Mouse (Mus musculus): ENCODE data around the gene Zfp950. TPM values are rescaled to one million over a fixed set of nuclear protein-coding genes. Genes with fewer than 3 reads are reported as not detected.

The Zfp950 gene
- total and polyA plus RNA-seq, 3 experiments: 2.4 to 39.3 (median 33.4) TPM

GRCm38 (mm10) chr19:61057581-61057980 lies 83.1 kb downstream of the Zfp950 start:
- peak; percentile 62 for DNase-seq

GRCm38 (mm10) chr19:61056783-61057410 lies 83.7 kb downstream of the Zfp950 start:
- no peak for DNase-seq

DNA sequence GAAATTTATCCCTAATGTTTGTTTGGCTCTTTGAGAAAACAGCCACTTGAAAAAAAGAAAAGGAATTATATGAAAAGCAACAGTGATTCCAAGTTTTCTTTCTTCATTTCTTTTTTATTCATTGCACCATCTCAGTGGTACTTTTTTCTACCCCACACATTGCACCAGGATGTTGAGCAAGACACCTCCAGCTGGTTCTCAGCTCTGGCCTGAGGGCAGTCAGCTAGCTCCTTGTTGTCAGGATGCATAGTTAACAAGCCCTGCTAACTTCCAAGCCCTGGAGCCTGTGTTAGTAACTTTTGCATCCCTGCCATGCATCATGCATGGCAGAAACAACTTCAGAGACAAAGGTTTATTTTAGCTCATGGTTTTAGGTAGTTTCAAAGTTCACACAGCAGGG lies 87.9 kb downstream of the Zfp950 start:
- no peak for DNase-seq

DNA sequence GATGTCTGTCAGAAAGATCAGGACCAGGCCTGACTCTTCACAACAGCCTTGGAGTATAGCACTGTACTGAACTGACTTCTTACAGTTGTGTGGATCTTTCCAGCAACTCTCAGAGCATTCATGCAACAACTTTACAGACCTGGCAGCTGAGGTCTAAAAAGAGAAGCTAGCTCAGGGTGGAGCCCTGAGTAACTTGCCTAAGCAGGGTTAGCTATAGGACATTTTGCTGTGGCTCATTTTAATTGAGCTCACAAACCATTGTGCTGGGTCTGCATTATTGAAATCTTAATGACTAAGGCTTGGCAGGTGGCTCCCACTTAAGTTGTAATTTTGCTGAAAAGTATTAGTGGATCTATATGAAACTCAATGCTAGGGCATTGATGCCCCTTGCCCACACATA lies 88.6 kb downstream of the Zfp950 start:
- no peak for DNase-seq

GRCm38 (mm10) chr19:61051151-61051550 lies 89.5 kb downstream of the Zfp950 start:
- no peak for DNase-seq

DNA sequence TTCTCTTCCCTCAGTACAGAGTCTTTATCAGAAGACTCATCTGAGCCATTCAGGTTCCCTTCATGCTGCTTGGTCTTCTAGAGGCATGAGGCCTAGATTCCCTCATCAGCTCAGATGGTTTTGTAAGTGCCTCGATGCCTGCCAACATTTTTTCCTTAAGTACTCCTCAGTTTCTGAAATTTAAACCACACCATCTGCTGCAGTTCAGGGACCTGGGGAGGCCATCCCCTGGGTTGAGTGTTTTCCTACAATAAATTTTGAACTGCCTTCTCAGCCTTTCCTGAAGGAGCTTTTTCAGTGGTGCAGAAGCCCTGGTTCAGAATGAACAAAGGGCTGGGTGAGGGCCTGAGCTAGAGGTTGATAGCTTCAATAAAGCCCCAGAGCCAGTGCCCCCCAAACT lies 91.2 kb downstream of the Zfp950 start:
- DNase-seq: no peak

GRCm38 (mm10) chr19:61048646-61049045 lies 92.0 kb downstream of the Zfp950 start:
- peak; percentile 31 for DNase-seq

DNA sequence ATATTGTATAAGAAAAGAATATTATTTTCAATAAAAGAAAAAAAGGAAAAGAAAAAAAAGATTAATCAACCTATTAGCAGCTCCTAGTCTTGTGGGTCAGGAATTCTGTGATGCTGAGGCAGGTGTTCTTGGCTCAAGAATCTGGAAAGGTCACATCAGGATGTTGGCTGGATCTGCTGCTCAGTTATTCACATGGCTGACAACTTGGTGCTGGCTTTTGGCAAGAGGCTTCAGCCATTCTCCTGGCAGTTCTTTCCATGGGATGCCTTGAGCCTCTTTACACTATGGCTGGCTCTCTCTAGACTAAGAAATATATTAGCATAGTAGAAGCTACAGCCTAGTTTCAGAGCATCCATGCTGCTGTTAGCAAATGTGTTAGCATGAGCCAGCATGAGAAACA lies 101.5 kb downstream of the Zfp950 start:
- no peak for DNase-seq

- DNase-seq: no peak
Observed at GRCm38 (mm10) chr19:61031570-61031969, 109.1 kb downstream of the Zfp950 start.

- DNase-seq: no peak
Observed at GRCm38 (mm10) chr19:61021939-61022566, 118.6 kb downstream of the Zfp950 start.

DNA sequence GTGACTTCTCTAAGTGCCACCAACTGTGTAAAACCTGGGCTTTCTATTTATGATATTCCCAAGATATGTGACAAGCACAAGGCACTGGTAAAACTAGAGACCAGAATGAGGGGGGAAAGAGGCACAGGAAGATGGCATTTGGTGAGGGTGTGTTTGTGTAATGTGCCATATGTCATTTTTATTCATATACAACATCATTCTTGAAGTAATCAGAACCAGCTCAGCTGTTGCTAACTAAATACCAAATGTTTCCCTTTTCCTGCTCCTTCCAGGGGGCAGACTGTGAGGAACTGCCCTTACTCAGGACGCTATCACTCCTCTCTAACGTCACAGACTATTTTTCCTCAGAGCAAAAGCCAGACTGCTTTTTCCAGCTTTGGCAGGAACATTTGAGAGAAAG lies 119.1 kb downstream of the Zfp950 start:
- DNase-seq: no peak

DNA sequence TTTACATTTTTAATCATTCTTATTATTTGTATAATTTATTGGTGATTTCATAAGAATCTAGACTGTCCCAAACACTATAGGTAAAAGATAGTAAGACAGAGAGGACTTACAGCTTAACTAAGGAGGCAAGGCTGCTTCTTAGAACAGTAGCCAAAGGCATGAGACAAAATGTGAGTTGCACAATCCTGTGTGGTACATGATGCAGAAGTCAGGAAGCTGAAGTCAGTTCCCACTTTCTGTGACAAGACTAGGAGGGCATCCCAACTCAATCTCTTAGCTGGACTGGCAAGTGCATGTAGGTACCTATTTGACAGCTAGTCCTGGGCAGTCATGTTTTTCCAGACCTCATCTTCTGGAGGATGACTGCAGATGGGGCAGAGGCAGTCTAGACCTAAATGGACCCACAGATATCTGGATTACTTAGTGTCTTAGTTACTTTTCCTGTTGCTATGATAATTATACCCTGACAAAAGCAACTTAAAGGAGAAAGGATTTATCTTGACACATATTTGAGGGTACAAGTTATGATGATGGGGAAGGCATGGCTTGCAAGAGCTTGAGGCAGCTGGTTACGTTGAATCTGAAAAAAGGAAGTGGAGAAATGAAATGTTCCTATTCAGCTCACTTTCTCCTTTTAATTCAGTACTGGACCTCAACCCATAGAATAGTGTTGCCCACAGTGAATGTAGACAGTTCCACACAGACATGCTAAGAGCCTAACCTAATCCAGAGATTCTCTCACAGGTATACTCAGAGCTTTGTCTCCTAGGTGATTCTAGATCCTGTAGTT lies 123.0 kb downstream of the Zfp950 start:
- DNase-seq: no peak

DNA sequence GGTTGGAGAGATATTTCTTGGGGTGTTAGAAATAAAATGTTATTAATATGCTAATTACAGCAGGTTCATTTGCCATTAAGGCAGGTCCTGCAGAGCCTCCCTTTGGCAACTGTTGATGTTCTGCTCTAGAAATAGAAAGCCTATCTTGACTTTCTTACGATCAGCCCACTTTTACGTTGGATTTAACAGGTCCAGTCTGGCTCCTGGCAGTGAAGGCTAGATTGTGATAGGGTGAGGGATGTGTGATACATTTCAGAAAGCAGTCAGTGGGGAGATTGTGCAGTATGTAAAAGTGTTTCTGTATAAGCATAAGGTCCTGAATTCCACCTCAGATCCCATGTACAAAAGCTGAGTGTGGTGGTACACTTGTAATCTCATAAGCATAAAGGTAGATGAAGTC lies 131.4 kb downstream of the Zfp950 start:
- DNase-seq: no peak

Other genes starting within 250 kb of the Zfp950 start
- not detected for gene Gm7102, start 35.5 kb upstream of the Zfp950 start, total RNA-seq (2021)
- not detected in 2 replicates for gene Gm7102, start 35.5 kb upstream of the Zfp950 start, polyA plus RNA-seq (2012; rRNA removed)
- not detected for gene Gm6020, start 43.0 kb upstream of the Zfp950 start, total RNA-seq (2021)
- not detected in 2 replicates for gene Gm6020, start 43.0 kb upstream of the Zfp950 start, polyA plus RNA-seq (2012; rRNA removed)
- 10 to 100 TPM; 24.5 to 29.1 TPM for gene Csf2ra, start 87.6 kb upstream of the Zfp950 start, total RNA-seq (2021)
- 401 and 465 TPM in 2 replicates for gene Csf2ra, start 87.6 kb upstream of the Zfp950 start, polyA plus RNA-seq (2012; rRNA removed)
- gene Gm21060, start 156.2 kb upstream of the Zfp950 start, total RNA-seq (2021): not detected
- gene Gm21060, start 156.2 kb upstream of the Zfp950 start, polyA plus RNA-seq (2012; rRNA removed): not detected in 2 replicates